Mouse (Mus musculus): ENCODE results near the gene Gm21985.

- TF ChIP-seq POLR2A (IDR thresholded peaks at IDR 0.05; ENCODE audit: extremely low read depth, insufficient read depth, low read length), result no peak
- no peak for TF ChIP-seq CTCF (IDR thresholded peaks at IDR 0.05; ENCODE audit: low read depth, low read length)
These were observed 1.8 kb upstream of the Gm21985 start for GRCm38 (mm10) chr2:112264364-112264763.
